Mouse (Mus musculus) adrenal gland, adult 10 weeks (tissue): ENCODE results near the gene Hacd1. TPM values are rescaled to one million over a fixed set of nuclear protein-coding genes. Genes with fewer than 3 reads are reported as not detected.

Experiments used
- polyA plus RNA-seq: library from polyadenylated mRNA; stranded (reverse); fragments of 350-450 nt; fragmentation: Illumina TruSeq; extraction: RNeasy Lipid Tissue Mini Kit (QIAGEN cat#74804); gene quantifications from one replicate; pipeline ENCODE4 v1.2.3, GENCODE M21; 2014; ENCODE audit warnings: low read depth, low replicate concordance

Hacd1 gene
- 70.3 TPM for polyA plus RNA-seq

DNA sequence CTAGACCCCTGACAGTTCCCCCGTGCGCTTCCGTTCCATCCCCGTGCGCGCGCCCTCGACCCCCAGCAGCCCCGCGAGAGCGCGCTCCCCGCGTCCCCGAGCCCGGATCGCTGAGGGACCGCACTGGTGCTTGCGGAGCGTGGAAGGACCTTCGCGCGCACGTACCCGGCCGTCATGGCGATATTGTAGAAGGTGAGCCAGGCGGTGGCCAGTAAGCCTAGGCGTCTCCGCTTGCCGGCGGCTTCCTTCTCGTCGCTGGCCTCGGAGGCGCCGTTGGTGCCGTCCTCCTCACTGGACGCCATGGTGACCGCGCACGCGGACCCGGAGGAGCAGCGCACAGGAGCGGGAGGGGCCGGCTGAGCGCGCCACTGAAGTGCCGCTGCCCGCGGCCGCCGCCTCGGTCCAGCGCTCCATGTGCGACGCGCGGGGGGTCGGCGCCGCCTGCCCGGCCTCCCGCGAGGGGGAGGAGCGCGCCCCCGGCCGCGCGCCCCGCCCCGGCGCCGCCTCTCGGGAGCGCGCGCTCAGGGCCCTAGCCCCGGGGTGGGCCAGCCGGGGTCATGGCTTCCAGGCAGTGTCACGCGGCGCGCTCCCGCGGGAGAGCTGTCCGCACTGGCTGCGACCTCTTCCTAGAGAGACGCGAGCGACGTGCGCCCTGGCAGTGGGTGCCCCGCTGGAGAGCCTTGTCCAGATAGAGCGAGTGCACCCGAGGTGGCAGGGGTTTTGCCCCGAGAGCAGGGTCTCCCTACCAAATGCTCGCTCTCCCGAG is at the start of gene Hacd1:
Gene Hacd1 (minus strand): TSS at position 570 of the 766 bp plus-strand sequence.

DNA sequence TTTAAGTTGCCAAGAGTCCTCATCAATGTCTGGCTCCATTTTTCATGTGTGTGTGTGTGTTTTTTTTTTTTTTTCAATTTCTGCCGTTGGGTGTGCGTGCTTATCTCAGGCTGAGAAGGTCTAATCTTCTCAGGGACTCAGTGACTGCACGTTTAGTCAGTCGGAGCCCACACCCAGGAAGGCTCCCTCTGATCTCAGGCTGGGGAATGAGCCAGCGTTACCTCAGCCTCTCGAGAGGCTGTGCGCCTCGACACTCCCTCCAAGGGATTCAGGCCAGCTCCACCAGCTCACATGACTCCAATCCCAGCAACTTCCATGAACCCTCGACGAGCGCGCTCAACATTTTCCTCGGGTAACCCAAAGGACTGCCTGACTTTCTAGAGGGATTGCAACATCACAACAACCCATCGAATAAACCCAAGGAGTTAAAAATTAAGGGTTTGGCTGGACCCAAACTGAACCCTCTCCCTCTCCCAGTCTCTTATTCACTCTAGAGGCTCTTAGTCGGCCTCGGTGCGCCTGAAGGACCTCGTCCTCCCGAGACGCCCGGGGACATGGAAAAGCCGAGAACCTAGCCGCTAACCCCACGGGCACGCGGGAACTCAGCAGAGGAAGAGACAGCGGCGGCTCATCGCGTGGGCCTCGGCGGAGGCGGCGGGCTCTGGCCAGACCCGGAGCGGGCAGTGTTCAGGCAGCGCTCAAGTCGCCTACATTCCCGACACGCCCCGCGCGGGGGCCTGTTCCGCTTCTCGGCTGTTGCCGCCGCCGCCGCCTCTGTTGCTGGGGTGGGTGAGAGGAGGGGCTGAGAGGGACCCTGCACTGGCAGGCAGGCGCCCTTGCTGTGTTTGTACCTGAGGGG is 17.7 kb upstream of the Hacd1 start, which contains the start of gene Stam:
Gene Stam (plus strand): TSS at position 737 of the 859 bp plus-strand sequence.

Other genes starting within 250 kb of the Hacd1 start
- gene Stam, start 18.0 kb upstream of the Hacd1 start, polyA plus RNA-seq: 132 TPM
- 0.23 TPM for gene Tmem236, start 118.4 kb upstream of the Hacd1 start, polyA plus RNA-seq
- gene Mrc1, start 173.3 kb upstream of the Hacd1 start, polyA plus RNA-seq: 43.7 TPM